Mouse (Mus musculus) ES-E14 (cell line): ENCODE measurements at regions not wholly inside any gene's neighbourhood (a gene's known extent, or its start where the extent isn't known, plus 50 kb on each side); places are given as distances from the start of the nearest gene placed in this dataset.
"Not testable (repeated sequence)": the region's sequence is repeated elsewhere in the genome, so short reads cannot be mapped to it uniquely, and the experiment has no call there.

Source experiments
- DNase-seq: peaks from one replicate; pipeline ENCODE4 v3.0.0-alpha.2; 2013; ENCODE audit warnings: low read depth, low spot score
- H3K27ac ChIP-seq: 2 replicates; pipeline ENCODE4 v1.5.1; 2012; ENCODE audit warnings: low read depth, mild to moderate bottlenecking, low read length, moderate library complexity, mixed read lengths; ENCODE audit not compliant: poor library complexity, insufficient read depth, severe bottlenecking
- H3K36me3 ChIP-seq: 2 replicates; pipeline ENCODE4 v1.6.1; 2012; ENCODE audit warnings: mild to moderate bottlenecking, low read length, moderate library complexity, mixed read lengths; ENCODE audit not compliant: control insufficient read depth, poor library complexity, insufficient read depth, severe bottlenecking
- H3K4me1 ChIP-seq, 2 experiments: fragments of 150-350 bp in 1 of 2; sonication (generic) in 1 of 2; 2 replicates each; pipeline ENCODE4 v1.6.1; 2012; ENCODE audit warnings: low read length in 2 of 2, mild to moderate bottlenecking in 1 of 2, mixed read lengths in 1 of 2; ENCODE audit not compliant: control insufficient read depth in 2 of 2, insufficient read depth in 2 of 2, poor library complexity in 1 of 2
- H3K4me3 ChIP-seq, 2 experiments: fragments of 150-350 bp in 1 of 2; sonication (generic) in 1 of 2; 2 replicates each; pipeline ENCODE4 v1.5.1; 2012; ENCODE audit warnings: low read length in 2 of 2, low read depth in 1 of 2, mild to moderate bottlenecking in 1 of 2, mixed read lengths in 1 of 2; ENCODE audit not compliant: insufficient read depth in 1 of 2, poor library complexity in 1 of 2, severe bottlenecking in 1 of 2
- H3K9ac ChIP-seq: 2 replicates; pipeline ENCODE4 v1.6.1; 2012; ENCODE audit warnings: low read depth, mild to moderate bottlenecking, low read length, mixed read lengths; ENCODE audit not compliant: poor library complexity, insufficient read depth, severe bottlenecking
- H3K9me3 ChIP-seq: fragments of 150-350 bp; sonication (generic); 2 replicates; pipeline ENCODE4 v1.6.1; 2012; ENCODE audit warnings: low read depth, mild to moderate bottlenecking, low read length; ENCODE audit not compliant: control insufficient read depth, insufficient read depth
- CHD2 ChIP-seq: IDR thresholded peaks from 2 replicates; pipeline ENCODE4 v1.6.1; 2014; ENCODE audit warnings: mild to moderate bottlenecking, low read depth, low read length, inconsistent platforms
- HCFC1 ChIP-seq: IDR thresholded peaks from 2 replicates; pipeline ENCODE4 v1.6.1; 2012; ENCODE audit warnings: low read length, inconsistent platforms, borderline replicate concordance; ENCODE audit not compliant: insufficient read depth
- MAFK ChIP-seq: IDR thresholded peaks from 2 replicates; pipeline ENCODE4 v1.6.1; 2014; ENCODE audit warnings: mild to moderate bottlenecking, low read depth, low read length, inconsistent platforms; ENCODE audit not compliant: insufficient read depth
- ZC3H11A ChIP-seq: IDR thresholded peaks from 2 replicates; pipeline ENCODE4 v1.6.1; 2012; ENCODE audit warnings: low read depth, mild to moderate bottlenecking, inconsistent platforms, low read length, borderline replicate concordance
- ZNF384 ChIP-seq: IDR thresholded peaks from 2 replicates; pipeline ENCODE4 v1.6.1; 2012; ENCODE audit warnings: low read depth, low read length, inconsistent platforms
- in situ Hi-C, 2 experiments: fragments of 600-800 bp; cut with MboI; formaldehyde crosslinking; loops; one replicate each; pipeline ENCODE4 v1.15.1; 2025; ENCODE audit warnings: low sequenced_read_pairs in 2 of 2, inconsistent platforms in 1 of 2; ENCODE audit not compliant: unreplicated experiment in 2 of 2

DNA sequence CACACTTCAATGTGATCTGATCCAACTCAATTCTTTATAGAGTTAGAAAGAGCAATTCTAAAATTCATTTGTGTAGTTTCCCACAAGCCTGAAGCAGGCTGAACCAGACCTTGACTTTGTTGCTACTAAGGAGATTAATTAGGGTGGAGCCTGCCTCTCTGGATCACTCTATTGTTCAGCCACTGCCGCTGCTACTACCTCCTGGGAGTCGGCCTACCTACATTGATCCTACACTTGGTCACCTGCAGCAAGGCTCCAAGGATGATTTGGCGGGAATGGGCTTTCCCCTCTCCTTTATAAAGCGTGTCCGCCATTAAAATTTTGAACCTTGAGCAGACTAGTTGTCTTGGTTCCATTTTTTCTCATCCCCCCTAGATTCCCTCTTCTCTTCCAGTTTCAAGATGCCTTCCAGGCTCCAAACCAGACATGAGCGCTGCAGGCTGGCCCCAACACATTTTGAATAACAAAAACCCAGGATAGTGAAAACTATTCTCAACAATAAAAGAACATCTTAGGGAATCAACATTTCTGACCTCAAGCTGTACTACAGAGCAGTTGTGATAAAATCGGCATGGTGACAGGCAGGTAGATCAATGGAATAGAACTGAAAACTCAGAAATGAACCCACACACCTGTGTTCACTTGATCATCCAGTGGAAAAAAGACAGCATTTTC is 251.6 kb upstream of the Tacstd2 start:
- Histone ChIP-seq H3K36me3 (no peaks in the 10 kb centered on the region), H3K4me1 (peaks cover 0 to 6% of the 10 kb centered on the region in 2 experiments; a peak in 1 of 4 replicates), H3K9me3 (no peaks in the 10 kb centered on the region), H3K9ac (no peak overlapping the region), H3K4me3 (no peak overlapping the region; a peak in 1 of 4 replicates), H3K27ac (0 out of 2 replicates have a peak overlapping the region, but pooled peaks have one; percentile 47)
- TF ChIP-seq MAFK = no peak
- TF ChIP-seq ZNF384 = no peak
- no peak for TF ChIP-seq ZC3H11A
- TF ChIP-seq HCFC1 = no peak
- TF ChIP-seq CHD2 = no peak
- peak; percentile 54 for DNase-seq
- in situ Hi-C loops = no loop called here

DNA sequence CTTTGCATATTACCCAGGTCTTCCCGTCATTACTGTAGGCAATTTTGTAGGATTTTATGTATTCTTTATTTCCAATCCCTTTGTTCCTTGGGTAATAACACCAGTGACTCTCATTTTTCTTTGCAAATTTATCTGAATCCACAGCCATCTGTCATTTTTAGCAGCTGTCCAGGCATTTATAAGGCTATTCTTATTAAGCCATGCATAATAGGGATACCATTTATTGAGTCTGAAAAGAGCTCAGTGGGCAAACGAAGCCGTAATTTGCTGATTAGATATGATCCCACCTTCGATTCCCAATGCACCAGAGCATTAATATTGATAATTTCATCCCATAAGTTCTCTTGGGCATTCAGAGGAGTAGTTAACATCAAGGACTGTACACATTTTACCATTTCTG is 243.3 kb upstream of the Tacstd2 start:
- Histone ChIP-seq H3K4me3 (no peak overlapping the region), H3K9ac (no peak overlapping the region), H3K27ac (no peak overlapping the region), H3K4me1 (no peaks in the 10 kb centered on the region), H3K36me3 (no peaks in the 10 kb centered on the region), H3K9me3 (no peaks in the 10 kb centered on the region)
- no peak for DNase-seq
- in situ Hi-C loops = no loop called here
- TF ChIP-seq HCFC1 (no peak), MAFK (no peak), CHD2 (no peak)

DNA sequence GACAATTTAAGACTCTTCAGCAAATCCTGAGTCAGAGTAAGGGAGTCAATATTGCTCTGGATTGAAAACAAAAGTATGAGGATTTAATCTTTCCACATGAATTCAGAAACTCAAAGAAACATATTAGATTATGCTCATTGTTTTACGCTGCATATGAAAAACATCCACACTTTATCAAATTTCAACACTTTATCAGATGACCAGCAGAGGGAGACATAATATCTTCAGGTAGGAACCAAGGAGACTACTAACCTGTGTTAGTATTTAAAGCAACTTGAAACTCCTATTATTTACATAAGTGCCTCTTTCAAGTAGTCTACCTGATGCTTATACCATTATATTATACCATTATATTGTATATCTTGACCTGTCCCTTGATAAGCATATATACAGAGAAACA is 218.5 kb upstream of the Tacstd2 start:
- H3K9ac ChIP-seq, H3K27ac ChIP-seq, DNase-seq, H3K4me1 ChIP-seq, H3K4me3 ChIP-seq, H3K9me3 ChIP-seq, in situ Hi-C loops, H3K36me3 ChIP-seq: not testable (repeated sequence)

DNA sequence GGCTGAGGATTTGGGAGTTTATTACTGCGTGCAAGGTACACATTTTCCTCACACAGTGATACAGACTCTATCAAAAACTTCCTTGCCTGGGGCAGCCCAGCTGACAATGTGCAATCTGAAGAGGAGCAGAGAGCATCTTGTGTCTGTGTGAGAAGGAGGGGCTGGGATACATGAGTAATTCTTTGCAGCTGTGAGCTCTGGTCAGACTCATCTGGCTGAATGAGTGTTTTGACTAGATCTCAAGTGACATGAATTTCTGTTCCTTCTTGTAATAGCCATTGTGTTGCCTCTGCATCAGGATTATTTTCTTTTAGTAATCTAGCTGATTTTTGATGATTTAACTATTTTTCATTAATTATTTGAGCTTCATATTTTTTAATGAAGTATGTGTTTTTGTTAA is 190.0 kb upstream of the Tacstd2 start:
- no peak overlapping the region for H3K27ac ChIP-seq
- no peak overlapping the region for H3K4me3 ChIP-seq
- no peak for DNase-seq
- H3K36me3 ChIP-seq = no peaks in the 10 kb centered on the region
- no peak overlapping the region for H3K9ac ChIP-seq
- no peaks in the 10 kb centered on the region for H3K9me3 ChIP-seq
- in situ Hi-C loops = no loop called here
- H3K4me1 ChIP-seq = no peaks in the 10 kb centered on the region
- TF ChIP-seq CHD2 (no peak), ZNF384 (no peak), MAFK (no peak)

DNA sequence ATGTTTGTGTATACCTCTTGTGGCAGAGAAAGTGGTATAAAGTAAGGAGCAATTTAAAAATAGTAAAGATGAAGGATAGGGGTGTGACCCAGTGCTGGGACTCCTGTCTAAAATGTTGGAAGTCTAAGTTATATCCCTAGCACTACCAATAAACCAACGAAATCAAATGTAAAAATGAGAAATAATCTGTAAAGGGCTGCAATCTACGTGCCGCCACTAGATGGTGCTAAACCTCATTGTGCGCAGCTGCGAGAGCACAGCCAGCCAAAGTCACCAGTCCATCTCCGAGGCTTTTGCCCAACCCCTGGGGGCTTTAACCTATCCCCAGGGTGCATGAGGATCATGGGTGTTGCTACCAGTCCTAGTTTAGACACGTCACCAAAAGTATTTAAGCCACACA is 163.4 kb upstream of the Tacstd2 start:
- H3K4me3 ChIP-seq, H3K9ac ChIP-seq, H3K36me3 ChIP-seq, in situ Hi-C loops, DNase-seq, H3K9me3 ChIP-seq, H3K4me1 ChIP-seq, H3K27ac ChIP-seq: not testable (repeated sequence)

DNA sequence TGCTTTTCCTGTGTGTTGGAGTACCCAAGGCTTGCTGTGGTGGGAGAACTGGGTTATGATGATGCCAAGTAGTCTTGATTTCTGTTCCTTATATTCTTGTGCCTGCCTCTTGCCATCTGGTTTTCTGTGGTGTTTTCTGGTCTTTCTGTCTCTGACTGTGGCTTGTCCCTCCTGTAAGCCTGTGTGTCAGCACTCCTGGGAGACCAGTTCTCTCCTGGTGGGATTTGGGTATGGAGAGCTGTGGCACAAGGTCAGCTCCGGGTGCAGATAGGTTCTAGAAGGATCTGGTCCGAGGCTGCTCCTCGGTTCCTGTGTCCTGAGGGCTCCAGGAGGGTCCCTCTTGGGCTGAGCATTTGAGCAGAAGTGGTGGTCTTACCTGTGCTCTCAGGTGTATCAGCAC is 155.4 kb upstream of the Tacstd2 start:
- DNase-seq, H3K9ac ChIP-seq, H3K27ac ChIP-seq, H3K4me1 ChIP-seq, in situ Hi-C loops, H3K9me3 ChIP-seq, H3K36me3 ChIP-seq, H3K4me3 ChIP-seq: not testable (repeated sequence)

DNA sequence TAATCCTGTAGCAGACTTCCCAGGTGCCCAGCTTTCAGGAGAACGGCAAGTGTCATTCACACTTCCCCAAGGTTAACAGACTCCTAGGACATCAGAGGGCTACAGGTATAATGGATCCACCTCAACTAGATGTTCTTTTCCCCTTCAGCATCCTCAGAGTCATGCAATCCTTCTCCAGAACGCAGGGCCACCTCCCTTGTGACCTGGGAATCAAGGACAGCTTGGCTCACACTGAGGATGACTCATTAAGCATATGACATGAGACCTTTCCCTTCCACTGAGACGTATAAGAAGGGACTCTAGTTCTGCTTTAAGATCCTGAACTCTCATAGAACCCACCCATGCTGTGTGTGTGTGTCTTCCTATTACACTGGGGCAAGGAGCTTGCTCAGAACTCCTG is 147.5 kb upstream of the Tacstd2 start:
- H3K9ac ChIP-seq, H3K9me3 ChIP-seq, DNase-seq, in situ Hi-C loops, H3K4me3 ChIP-seq, H3K36me3 ChIP-seq, H3K4me1 ChIP-seq: not testable (repeated sequence)
- H3K27ac ChIP-seq = 0 out of 2 replicates have a peak overlapping the region, but pooled peaks have one; percentile 6
